Mouse (Mus musculus) brown adipose tissue, adult 24 weeks (tissue): Measurements from ENCODE around the gene Arf1. TPM values are rescaled to one million over a fixed set of nuclear protein-coding genes. Genes with fewer than 3 reads are reported as not detected.

Experiments
- H3K27ac ChIP-seq: fragments of 200-500 bp; replicated peaks from 2 replicates; pipeline ENCODE4 v1.5.1; 2012; ENCODE audit warnings: low read depth, mild to moderate bottlenecking, low read length
- H3K4me1 ChIP-seq: fragments of 200-500 bp; 2 replicates; pipeline ENCODE4 v1.6.1; 2012; ENCODE audit warnings: low read length, mixed read lengths; ENCODE audit not compliant: control insufficient read depth, insufficient read depth, insufficient read length
- H3K4me3 ChIP-seq: fragments of 200-500 bp; 2 replicates; pipeline ENCODE4 v1.5.1; 2012; ENCODE audit warnings: low read depth, mild to moderate bottlenecking, low read length, moderate library complexity; ENCODE audit not compliant: insufficient read depth
- polyA plus RNA-seq: library from polyadenylated mRNA; stranded (reverse); fragments of >200 nt; gene quantifications from 2 replicates; pipeline ENCODE4 v1.2.4, GENCODE M21; 2012; ENCODE audit not compliant: missing spikeins, insufficient read depth, insufficient read length

Gene Arf1
- polyA plus RNA-seq, 1 experiment: 211 TPM

- no peaks in the 10 kb centered on the region for H3K4me1 ChIP-seq
- H3K27ac ChIP-seq: no peak overlapping the region
Measured at GRCm38 (mm10) chr11:59239428-59239785, 11.3 kb upstream of the Arf1 start.

GRCm38 (mm10) chr11:59238525-59239427, 10.7 kb upstream of the Arf1 start:
- no peak overlapping the region for H3K27ac ChIP-seq
- H3K4me3 ChIP-seq: no peak overlapping the region
- H3K4me1 ChIP-seq: no peaks in the 10 kb centered on the region

More at GRCm38 (mm10) chr11:59239428-59239785, 11.3 kb upstream of the Arf1 start:
- H3K4me3 ChIP-seq: no peak overlapping the region

- peaks cover 3% of the 10 kb centered on the region for H3K4me1 ChIP-seq
- no peak overlapping the region for H3K4me3 ChIP-seq
- H3K27ac ChIP-seq: no peak overlapping the region
Measured at GRCm38 (mm10) chr11:59232797-59233196, 4.7 kb upstream of the Arf1 start.

- H3K4me3 ChIP-seq: no peak overlapping the region
- peaks cover 3% of the 10 kb centered on the region for H3K4me1 ChIP-seq
- H3K27ac ChIP-seq: no peak overlapping the region
Measured at GRCm38 (mm10) chr11:59230144-59230760, 2.2 kb upstream of the Arf1 start.

GRCm38 (mm10) chr11:59227604-59228121, 407 bp downstream of the Arf1 start:
- peak overlapping the region; percentile 89 for H3K4me3 ChIP-seq
- H3K4me1 ChIP-seq: peaks cover 16% of the 10 kb centered on the region
- peak overlapping the region; percentile 98 for H3K27ac ChIP-seq

- peaks cover 21% of the 10 kb centered on the region for H3K4me1 ChIP-seq
Measured at GRCm38 (mm10) chr11:59226787-59227603, 1.1 kb downstream of the Arf1 start.

GRCm38 (mm10) chr11:59226251-59226650, 1.8 kb downstream of the Arf1 start:
- 0 out of 2 replicates have a peak overlapping the region, but pooled peaks have one; percentile 0 for H3K27ac ChIP-seq
- peaks cover 24% of the 10 kb centered on the region for H3K4me1 ChIP-seq
- H3K4me3 ChIP-seq: peak overlapping the region; percentile 89

More at GRCm38 (mm10) chr11:59226787-59227603, 1.1 kb downstream of the Arf1 start:
- Histone ChIP-seq H3K4me3 (peak overlapping the region; percentile 89), H3K27ac (peak overlapping the region; percentile 98)

GRCm38 (mm10) chr11:59225167-59225566, 2.9 kb downstream of the Arf1 start:
- no peak overlapping the region for H3K4me3 ChIP-seq
- 0 out of 2 replicates have a peak overlapping the region, but pooled peaks have one; percentile 20 for H3K27ac ChIP-seq
- H3K4me1 ChIP-seq: peaks cover 30% of the 10 kb centered on the region

- no peak overlapping the region for H3K4me3 ChIP-seq
- peaks cover 32% of the 10 kb centered on the region for H3K4me1 ChIP-seq
- H3K27ac ChIP-seq: no peak overlapping the region
Measured at GRCm38 (mm10) chr11:59224470-59224869, 3.6 kb downstream of the Arf1 start.

GRCm38 (mm10) chr11:59224025-59224424, 4.0 kb downstream of the Arf1 start:
- Histone ChIP-seq H3K4me3 (no peak overlapping the region), H3K4me1 (peaks cover 34% of the 10 kb centered on the region)

GRCm38 (mm10) chr11:59222306-59222705, 5.8 kb downstream of the Arf1 start:
- Histone ChIP-seq H3K4me3 (no peak overlapping the region), H3K4me1 (peaks cover 37% of the 10 kb centered on the region), H3K27ac (no peak overlapping the region)

More at GRCm38 (mm10) chr11:59224025-59224424, 4.0 kb downstream of the Arf1 start:
- H3K27ac ChIP-seq: no peak overlapping the region

GRCm38 (mm10) chr11:59221604-59222003, 6.5 kb downstream of the Arf1 start:
- Histone ChIP-seq H3K4me1 (peaks cover 37% of the 10 kb centered on the region), H3K27ac (no peak overlapping the region)

GRCm38 (mm10) chr11:59219064-59219463, 9.0 kb downstream of the Arf1 start:
- no peak overlapping the region for H3K27ac ChIP-seq
- peaks cover 40% of the 10 kb centered on the region for H3K4me1 ChIP-seq
- H3K4me3 ChIP-seq: no peak overlapping the region

More at GRCm38 (mm10) chr11:59221604-59222003, 6.5 kb downstream of the Arf1 start:
- H3K4me3 ChIP-seq: no peak overlapping the region

- Histone ChIP-seq H3K27ac (no peak overlapping the region), H3K4me1 (peaks cover 37% of the 10 kb centered on the region), H3K4me3 (no peak overlapping the region)
Measured at GRCm38 (mm10) chr11:59218389-59218998, 9.6 kb downstream of the Arf1 start.
